Mouse (Mus musculus) telencephalon, adult 2 months (tissue): ENCODE measurements at regions not wholly inside any gene's neighbourhood (a gene's known extent, or its start where the extent isn't known, plus 50 kb on each side); places are given as distances from the start of the nearest gene placed in this dataset.

Experiments
- DNase-seq: peaks from one replicate; pipeline ENCODE4 v3.0.0-alpha.2; 2011; ENCODE audit warnings: low read depth, low spot score

DNA sequence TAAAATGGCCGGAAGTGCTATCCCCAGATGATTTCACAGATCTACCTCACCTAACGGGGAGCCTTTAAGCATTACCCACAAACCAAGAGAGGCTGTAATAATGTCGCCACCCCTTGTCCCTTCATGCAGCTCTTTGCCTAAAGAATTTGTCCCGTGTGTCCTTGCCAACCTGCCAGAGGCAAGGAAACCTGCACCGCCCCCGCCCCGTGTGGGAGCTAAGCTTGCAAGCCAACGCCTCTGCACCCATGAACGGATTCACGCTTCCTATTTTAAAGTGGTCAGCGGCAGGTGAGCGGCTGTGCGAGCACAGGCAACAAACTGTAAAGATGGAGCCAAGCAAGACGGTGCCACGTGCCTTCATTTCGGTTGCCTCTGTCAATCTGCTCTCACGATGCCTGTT is 63.1 kb downstream of the Gm11011 start:
- DNase-seq: no peak

DNA sequence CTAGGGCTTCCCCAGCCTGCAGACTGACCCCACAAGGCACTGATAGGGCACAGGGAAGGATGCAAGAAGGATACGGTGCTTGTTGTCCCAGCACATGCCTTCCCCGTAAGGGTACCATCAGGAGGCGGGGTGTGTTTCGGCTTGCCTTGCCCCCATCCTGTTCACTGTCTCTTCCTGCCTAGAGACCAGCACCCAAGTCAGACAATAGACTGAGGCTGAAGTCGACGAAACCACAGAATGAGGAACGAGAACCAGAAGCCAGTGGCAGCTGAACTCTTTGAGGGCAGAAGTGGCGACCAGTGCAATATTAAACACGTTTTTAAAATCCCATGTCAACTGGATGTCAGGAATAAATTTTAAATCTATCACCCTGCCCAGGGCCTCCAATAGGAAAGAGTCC is 67.6 kb downstream of the Gm11011 start:
- DNase-seq: no peak

DNA sequence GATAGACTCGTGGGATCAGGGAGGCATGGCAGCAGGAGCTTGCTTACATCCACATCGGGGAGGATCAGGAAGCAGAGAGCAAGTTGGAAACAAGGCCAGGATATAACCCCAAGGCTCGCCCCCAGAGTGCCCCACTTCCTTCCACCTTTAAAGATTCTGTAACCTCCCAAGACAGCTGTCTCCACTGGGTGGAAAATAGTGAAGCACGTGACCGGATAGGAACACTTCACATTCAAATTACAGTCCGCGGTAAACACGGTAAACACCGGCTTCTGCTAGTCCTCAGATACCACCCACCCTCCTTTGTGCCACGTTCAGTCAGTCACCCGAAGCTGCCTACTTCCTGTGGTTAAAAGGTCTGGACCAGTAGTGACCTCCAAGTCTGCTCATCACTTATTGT is 72.2 kb downstream of the Gm11011 start:
- DNase-seq: no peak

DNA sequence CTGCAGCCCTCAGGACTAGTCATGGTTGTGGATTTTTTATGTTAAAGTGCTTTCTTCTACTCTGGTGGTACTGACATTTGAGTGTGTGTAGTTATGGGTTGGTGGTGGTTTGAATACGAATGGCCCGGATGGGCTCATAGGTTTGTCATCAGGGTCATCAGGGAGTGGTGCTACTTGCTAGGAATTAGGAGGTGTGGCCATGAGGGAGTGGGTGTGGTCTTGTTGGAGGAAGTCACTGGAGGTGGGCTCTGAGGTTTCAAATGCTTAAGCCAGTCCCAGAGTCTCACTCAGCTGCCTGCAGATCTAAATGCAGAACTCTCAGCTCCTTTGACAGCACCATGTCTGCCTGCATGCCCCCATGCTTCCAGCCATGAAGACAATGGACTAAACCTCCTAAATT is 76.8 kb downstream of the Gm11011 start:
- DNase-seq: no peak

DNA sequence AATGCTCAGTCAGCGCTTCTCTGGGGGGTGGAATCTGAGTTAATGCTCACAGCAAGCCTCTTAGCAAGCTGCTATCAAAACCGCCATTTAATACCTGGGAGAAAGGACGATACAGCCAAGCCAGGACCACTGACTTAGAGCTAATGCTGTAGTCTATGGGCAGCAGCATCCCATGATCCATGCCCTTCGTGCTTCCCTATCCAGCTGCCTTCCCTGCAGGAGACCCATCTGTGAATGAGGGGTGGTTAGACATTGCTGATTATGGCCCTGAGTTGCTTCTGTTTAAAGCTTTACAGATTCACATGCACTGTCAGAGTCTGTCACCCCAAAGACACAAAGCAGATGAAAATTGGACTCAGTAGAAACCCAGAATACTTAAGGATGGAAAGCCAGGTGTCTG is 78.1 kb downstream of the Gm11011 start:
- no peak for DNase-seq

DNA sequence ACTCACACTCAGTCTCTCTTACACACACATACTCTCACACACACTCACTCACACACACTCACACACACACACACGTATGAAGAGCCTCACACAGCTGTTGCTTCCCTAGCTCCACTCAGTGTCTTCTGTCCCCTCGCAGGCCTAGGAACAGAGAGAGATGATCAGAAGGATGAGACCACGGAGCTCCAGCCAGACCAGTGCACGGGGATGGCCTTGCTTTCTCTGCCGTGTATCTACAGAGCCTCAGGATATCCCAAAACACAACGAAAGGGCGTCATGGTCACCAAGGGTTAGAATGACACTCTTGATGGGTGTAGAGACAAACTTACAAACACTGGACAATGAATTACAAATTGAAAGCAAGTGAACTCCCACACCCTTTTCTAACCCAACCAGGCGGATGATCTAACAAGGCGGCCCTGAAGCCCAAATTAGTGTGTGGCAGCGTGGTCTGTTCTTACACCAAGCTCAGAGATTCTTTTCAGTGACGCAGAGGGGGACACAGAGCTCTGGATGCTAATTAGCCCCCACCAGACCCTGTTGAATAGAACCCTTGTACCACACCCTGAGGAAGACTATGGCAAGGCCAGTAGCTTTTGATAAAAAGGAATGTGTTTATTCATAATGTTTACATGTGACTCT is 83.0 kb downstream of the Gm11011 start:
- no peak for DNase-seq

DNA sequence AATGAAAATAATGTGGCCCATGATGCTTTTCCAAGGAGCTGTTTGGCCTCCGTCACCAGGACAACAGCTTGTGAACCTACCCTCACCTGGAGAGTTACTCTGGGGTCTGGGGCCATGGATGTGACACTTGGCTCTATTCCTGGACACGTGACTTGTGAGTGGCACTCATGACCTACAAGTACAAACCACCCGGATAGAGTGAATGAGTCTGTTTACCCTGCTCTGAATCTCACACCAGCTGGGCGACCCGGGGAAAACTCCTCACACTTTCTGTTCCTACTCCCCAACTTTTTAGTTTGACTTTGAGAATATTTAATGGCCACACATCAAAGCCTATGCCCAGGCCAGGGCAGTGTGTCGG is 84.0 kb downstream of the Gm11011 start:
- no peak for DNase-seq

DNA sequence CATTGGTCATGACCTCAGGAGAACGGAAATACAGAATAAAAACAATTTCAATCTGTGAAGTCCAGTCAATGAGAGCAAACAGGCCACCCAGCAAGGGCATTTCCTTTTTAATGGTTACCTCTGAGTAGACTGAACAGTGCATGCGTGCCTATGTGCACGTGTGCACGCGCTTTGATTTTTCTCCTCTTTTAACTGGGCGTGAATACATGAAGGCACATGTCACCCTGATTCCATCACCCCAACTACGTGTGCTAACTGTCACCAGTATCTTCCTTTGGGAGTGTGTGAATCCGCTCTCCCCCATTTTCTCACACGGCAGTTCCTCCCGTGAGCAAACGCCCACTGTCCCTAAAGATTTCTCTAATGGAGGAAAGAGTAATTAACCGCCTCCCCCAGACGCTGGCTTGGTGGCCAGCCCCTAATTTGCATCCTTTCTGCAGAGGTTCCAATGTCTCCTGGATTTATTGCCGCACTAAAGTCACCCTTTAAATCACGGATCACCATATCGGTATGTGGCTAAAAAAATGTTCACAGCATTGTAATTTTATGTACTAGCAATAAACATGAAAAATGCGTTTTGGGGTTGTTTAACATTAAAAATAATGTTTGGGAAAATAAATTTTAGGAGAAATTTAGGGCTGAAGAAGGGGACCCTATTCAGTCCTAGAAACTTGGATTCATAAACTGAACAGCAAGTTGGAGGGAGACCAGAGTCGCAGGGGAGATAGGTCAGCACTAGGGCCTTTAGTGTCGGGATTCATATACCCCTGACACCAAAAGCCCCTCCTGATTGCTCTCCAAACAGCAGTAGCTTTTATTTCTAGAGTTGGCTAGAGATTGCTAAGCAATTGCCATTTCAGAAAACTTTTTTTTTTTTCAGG is 84.6 kb downstream of the Gm11011 start:
- DNase-seq: no peak

DNA sequence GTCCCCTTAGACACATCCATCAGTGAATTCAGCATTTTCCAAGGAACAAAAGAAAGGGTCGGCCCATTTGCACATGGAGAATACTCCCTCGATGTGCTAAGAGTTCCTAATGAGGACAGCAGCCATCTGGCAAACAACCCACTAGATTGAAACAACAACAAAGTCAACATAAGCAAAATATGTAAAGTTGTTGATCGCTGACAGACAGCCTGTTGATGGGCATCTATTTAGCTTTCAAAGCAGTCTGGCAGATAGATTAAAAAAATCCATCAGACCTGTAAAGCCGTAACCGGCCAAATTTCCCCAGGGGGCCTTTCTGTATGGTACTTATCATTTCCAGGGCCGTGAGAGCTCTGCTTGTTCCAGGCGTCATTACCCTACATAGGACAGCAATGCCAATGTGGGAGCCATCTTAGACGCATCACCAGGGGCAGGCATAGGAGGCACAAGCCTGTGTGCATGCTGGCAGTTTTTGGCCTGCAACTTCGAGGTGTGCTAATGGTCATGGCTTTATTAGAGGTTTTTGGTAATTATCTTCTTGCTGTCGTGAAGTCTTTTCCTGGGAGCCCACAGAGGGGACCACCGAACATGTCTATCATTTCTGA is 85.7 kb downstream of the Gm11011 start:
- DNase-seq: no peak

DNA sequence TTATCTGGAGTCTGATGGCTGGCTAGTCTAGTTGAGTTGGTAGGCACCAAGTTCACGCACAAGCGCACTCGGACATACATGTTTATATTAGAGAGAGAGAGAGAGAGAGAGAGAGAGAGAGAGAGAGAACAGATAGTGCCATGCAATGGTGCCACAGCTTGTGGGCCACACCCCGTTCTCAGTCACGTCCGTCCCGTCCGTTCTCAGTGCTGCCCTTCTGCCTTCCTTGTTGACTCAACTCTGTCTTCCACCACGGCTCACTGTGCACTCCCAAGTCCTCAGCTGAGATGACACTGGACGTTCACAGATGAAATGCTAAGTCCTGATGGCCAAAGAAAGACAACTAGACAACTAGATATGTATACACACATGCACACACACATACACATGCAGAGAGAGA is 92.2 kb downstream of the Gm11011 start:
- DNase-seq: no peak

DNA sequence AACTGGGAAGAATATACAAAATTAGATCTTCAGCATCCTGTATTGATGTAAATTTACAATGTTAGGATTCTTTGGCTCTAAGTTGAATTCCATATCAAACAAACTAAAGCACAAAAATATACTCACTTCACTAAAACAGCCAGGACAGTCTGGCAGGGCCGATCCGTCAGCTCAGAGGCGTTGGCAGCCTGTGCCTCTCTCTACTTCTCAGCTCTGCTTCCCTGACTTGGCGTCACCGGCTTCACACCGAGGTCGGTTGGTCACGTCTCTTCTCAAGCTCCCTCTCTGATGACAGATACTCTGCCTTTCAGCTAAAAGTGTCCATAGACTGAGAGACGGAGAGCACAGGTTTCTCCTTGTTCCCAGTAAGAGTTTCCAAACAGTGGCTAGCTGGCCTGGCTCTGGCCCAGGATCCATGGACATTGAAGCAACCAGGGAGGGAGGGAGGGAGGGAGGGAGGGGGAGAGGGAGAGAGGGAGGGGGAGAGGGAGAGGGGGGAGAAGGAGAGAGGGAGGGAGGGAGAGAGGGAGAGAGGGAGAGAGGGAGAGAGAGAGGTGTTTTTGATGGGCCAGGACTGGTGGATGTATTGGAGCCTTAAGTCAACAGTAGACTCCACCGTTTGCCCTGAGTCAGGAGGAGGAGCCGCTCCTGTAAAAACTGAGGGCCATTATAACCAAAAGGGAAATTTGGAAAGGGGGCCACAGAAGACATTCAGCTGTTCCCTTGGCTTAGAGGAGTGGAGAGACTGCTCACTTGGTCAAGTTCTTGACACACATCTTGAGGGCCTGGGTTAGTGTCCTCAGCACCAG is 92.8 kb downstream of the Gm11011 start:
- DNase-seq: no peak

DNA sequence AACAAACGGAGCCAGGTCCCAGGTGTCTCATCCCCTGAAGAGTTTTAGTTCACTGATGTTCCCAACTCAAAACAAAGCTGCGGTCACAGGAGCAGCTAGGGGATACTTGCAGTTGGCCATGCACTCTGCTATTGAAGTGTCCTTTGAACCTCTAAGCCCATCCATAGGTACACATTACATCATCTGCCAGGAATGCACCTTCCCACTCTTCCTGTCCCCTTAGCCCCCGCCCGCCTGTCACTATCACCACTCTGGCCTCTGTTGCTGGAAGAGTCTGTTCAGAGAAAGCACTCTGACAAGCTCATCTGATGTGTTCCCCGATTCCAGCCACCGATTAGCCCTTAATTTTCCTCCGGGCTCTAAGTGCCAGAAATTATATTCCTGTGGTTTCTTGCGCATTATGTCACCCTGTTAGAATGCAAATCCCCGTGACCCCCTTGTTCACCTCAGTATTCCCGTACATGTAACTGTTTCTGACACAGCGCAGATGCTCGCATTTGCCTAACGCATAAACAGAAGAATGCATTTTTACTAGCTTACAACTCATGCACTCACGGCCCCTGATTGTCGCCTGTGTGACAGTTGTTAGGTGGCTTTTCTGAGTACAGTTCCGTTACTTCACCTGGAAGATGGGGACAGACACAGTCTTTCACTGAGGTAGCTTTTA is 93.8 kb downstream of the Gm11011 start:
- no peak for DNase-seq

DNA sequence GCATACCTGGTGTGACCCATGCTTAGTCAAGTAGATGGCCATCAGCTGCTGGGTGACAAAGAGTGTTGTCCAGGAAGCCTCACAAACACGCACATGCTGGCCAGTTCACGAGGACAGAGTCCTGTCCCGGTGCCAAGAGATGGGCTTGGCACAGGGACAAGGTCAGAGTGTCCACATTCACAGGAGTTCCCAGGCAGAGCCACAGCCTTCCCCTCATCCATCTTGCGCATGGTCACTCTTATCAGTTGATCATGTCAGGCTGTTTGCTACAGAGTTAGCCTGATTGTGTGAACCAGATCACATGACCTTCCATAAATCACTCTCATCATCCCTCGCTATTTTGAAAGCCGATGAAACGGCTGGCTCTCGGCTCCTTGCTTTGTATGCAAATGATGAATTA is 103.6 kb downstream of the Gm11011 start:
- DNase-seq: no peak

DNA sequence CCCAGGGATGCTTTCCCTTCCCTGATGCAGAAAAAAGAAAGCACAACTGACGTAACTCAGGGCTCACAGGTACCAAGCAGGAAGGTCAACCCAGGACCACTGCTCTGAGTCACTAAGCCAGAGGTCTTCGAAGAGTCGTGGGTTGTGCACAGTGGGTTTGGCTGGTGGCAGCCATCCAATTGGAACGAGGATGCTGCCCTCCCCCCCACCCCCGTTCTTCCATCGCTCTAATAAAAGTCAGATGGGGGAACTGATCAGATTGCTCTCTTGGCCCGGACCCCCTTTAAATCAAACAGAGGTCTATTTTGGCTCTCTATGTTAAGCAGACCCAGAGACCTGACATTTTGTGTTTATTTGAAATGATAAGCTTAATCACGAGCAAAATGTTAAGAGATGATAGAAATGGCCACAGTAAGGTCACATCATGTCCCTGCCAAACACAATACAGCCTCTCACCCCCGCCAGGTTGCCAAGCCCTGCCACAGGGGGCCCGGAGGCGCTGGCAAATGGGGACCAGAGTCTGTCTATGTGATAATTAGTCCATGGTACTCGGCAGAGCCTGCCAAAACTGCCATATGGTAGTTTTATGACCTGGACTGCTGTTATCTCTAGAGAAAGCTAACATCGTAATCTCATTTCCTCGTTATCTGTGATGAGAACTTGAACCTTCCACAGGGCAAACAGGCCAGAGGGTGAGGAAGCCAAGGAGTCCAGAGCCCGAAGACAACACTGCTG is 105.6 kb downstream of the Gm11011 start:
- DNase-seq: no peak

DNA sequence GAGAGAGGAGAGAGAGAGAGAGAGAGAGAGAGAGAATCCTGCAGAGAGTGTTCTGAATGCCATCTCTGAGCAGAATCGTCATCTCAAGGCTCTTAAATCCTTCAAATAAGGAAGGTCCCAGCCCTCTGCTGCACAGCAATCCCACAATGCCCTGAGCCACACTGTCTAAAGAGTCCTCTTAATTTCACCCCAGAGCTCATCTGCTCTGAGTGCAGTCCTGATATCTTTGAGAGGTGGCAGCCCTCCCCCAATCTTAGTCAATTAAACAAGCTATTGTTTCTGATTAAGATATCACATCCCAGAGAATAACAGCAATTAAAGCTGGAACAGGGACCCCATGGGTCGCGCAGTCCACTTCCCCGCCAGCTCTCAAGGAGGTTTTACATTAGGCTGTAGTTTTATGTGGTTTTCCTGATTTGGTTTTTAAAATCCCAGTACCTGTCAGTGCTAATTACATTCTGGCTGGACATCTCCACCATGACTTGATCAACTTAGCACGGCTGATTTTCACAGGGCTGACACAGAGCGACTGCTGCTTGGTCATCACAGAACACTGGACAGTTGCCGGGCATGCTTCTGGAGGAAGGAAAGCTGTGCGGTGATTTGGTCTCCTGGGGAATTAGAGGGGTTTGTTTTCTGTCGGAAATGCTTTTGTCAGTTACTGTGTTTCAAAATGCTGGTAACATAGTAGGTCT is 113.0 kb downstream of the Gm11011 start:
- DNase-seq: no peak

DNA sequence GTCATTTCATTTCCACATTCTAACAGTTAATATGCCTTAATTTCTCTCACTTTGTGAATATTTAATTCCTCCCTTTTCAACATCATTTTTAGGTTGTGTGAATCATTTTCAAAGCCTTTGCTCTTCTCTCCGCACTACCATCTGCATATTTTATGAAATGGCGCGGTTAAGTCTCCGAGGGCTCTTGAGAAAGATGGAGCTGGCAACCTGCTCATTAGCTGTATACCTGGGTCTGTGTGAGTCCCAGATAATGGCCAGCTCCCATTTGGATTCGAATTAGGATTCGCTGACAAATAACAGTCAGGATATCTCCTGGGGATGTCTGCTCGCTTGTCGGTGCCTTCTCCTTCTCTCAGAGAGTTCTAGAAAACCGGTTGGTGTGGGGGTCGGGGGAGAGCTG is 118.0 kb downstream of the Gm11011 start:
- DNase-seq: no peak

DNA sequence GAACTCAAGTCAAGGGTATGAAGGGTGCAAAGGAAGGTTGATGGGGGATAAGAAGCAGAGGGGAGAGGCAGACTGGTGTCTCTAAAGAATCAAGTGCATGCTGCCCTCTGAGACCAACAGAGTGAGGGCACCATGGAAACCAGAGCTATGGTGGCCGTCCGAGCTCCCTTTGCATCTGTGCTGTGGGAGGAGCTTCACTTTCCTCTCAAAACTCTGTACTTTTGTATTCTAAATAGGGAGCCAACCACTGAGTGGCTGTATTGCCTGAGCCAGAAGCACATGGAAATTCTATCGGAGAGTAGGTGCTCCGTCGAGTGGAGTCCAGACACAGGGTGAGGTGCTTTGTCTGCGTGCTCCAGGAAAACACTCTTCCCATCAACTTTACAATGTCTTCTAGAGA is 119.9 kb downstream of the Gm11011 start:
- DNase-seq: no peak

DNA sequence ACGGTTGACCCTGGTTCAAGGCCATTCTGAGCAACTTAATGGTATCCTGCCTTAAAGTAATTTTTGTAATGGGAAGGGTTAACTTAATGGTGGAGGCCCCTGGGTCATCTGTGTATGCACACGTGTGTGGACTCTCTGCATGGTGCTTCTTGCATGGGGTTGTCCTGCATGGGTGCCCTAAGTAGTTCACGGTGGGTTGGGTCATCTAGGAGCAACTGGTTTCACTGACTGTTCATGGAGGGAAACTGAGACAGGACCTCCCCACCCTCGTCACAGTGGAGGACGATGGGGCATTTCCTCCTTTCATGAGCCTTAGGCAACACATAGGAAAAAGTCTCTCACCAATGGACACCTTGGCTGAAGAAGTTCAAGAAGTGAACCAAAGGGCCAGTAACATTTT is 123.4 kb downstream of the Gm11011 start:
- DNase-seq: no peak

DNA sequence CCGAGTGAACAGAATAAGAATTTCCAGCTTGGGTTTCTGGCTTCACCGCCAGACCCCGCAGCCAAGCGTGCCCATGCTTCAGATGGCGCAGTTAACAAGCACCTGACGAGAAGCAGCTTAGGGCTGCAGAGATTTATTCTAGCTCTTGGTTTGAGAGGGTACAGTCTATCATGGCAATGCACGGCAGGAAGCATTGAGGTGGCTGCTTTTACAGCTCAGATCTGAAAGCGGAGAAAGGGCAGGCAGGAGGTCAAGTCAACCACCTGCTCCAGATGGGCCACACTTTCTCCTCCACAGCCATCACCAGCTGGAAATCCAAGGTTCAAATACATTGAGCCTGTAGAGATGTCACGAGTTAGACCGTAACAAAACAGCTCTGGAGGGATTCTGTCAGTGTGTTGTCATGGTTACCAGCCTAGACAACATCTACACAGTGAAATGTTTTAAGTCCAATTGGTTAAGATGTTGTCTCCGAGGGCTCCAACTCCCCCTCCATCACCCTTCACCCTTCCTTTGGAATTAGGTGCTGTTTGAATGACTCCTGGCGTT is 126.0 kb downstream of the Gm11011 start:
- DNase-seq: no peak

DNA sequence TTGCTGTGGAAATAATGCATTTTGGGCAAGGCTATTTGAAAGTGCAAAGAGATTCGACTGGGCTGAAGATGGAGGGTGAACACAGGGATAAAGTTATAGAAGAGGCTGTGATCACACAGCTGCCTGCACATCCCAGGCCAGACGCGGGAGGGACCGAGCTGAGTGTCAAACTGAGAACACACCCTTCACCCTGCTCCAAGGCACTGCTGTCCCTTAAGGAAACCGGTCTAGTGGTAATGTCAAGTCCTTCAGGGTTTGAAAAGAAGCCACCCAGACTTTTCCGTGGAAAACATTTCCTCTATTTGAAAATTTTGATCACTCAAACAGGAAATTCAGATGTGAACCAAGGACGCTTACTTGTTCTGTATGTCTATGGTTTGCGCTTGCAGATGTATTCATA is 134.6 kb downstream of the Gm11011 start:
- no peak for DNase-seq
